Mouse (Mus musculus) v-Abl transformed pro-B cells (cell line): ENCODE measurements around the gene Il18.

ENCODE experiments used
- in situ Hi-C, 2 experiments: fragments of 400-800 bp; cut with MboI; formaldehyde crosslinking; loops; one replicate each; pipeline ENCODE4 v1.15.1; 2025; ENCODE audit not compliant: unreplicated experiment in 2 of 2

Gene Il18

GRCm38 (mm10) chr9:50554241-50555093, at the start of gene Il18:
TSS of gene Il18 (plus strand) at chr9:50554827.
- in situ Hi-C loops, result no loop called here

- in situ Hi-C loops, result no loop called here
Measured at GRCm38 (mm10) chr9:50505405-50505804, 49.2 kb upstream of the Il18 start.

GRCm38 (mm10) chr9:50507570-50507969, 47.1 kb upstream of the Il18 start:
- in situ Hi-C loops, result no loop called here

- in situ Hi-C loops, result loop anchor here in 1 of 2 experiments (10.0 kb wide), 1 partner anchor 51 kb away; no protein-coding TSS in a partner anchor
Measured at GRCm38 (mm10) chr9:50515462-50515861, 39.2 kb upstream of the Il18 start.

GRCm38 (mm10) chr9:50518781-50519180, 35.8 kb upstream of the Il18 start:
- in situ Hi-C loops, result loop anchor here in 1 of 2 experiments (10.0 kb wide), 1 partner anchor 54 kb away; no protein-coding TSS in a partner anchor

GRCm38 (mm10) chr9:50520748-50521147, 33.9 kb upstream of the Il18 start:
- in situ Hi-C loops, result loop anchor here (5.0 to 10.0 kb wide), 6 partner anchors 63 to 492 kb away; partner anchors contain the start of gene Fdxacb1 (in 1 of the 2)

GRCm38 (mm10) chr9:50521562-50521961, 33.1 kb upstream of the Il18 start:
- in situ Hi-C loops, result loop anchor here (5.0 to 10.0 kb wide), 6 partner anchors 64 to 491 kb away; partner anchors contain the start of gene Fdxacb1 (in 1 of the 2)

GRCm38 (mm10) chr9:50522574-50522973, 32.1 kb upstream of the Il18 start:
- in situ Hi-C loops, result loop anchor here (5.0 to 10.0 kb wide), 6 partner anchors 65 to 490 kb away; partner anchors contain the start of gene Fdxacb1 (in 1 of the 2)

- in situ Hi-C loops, result loop anchor here (5.0 to 25.0 kb wide), 8 partner anchors 67 to 1038 kb away; partner anchors contain the start of genes Fdxacb1 (in 1 of the 2) and Ttc12 (in 1 of the 2)
Measured at GRCm38 (mm10) chr9:50524936-50525335, 29.7 kb upstream of the Il18 start.

- in situ Hi-C loops, result loop anchor here (5.0 to 25.0 kb wide), 3 partner anchors 72 to 1038 kb away; partner anchors contain the start of genes Fdxacb1 (in 1 of the 2) and Ttc12 (in 1 of the 2)
Measured at GRCm38 (mm10) chr9:50525585-50525984, 29.0 kb upstream of the Il18 start.

- in situ Hi-C loops, result loop anchor here (5.0 to 25.0 kb wide), 3 partner anchors 69 to 1041 kb away; partner anchors contain the start of genes Fdxacb1 (in 1 of the 2) and Ttc12 (in 1 of the 2)
Measured at GRCm38 (mm10) chr9:50527860-50528259, 26.8 kb upstream of the Il18 start.

GRCm38 (mm10) chr9:50528293-50528892, 26.2 kb upstream of the Il18 start, which contains the start of gene Pts:
TSS of gene Pts (minus strand) at chr9:50528724.
- in situ Hi-C loops, result loop anchor here (5.0 to 25.0 kb wide), 3 partner anchors 69 to 1041 kb away; partner anchors contain the start of genes Fdxacb1 (in 1 of the 2) and Ttc12 (in 1 of the 2)

- in situ Hi-C loops, result loop anchor here in 1 of 2 experiments (25.0 kb wide), 1 partner anchor 1044 kb away; the partner anchor contains the start of gene Ttc12
Measured at GRCm38 (mm10) chr9:50530890-50531289, 23.7 kb upstream of the Il18 start.

GRCm38 (mm10) chr9:50533328-50533727, 21.3 kb upstream of the Il18 start:
- in situ Hi-C loops, result loop anchor here in 1 of 2 experiments (25.0 kb wide), 1 partner anchor 1046 kb away; the partner anchor contains the start of gene Ttc12

GRCm38 (mm10) chr9:50533791-50534190, 20.8 kb upstream of the Il18 start:
- in situ Hi-C loops, result loop anchor here in 1 of 2 experiments (25.0 kb wide), 1 partner anchor 1046 kb away; the partner anchor contains the start of gene Ttc12

GRCm38 (mm10) chr9:50535930-50536329, 18.7 kb upstream of the Il18 start:
- in situ Hi-C loops, result loop anchor here in 1 of 2 experiments (25.0 kb wide), 1 partner anchor 1049 kb away; the partner anchor contains the start of gene Ttc12

- in situ Hi-C loops, result loop anchor here in 1 of 2 experiments (25.0 kb wide), 1 partner anchor 1049 kb away; the partner anchor contains the start of gene Ttc12
Measured at GRCm38 (mm10) chr9:50536603-50537135, 18.0 kb upstream of the Il18 start.

GRCm38 (mm10) chr9:50537295-50537694, 17.3 kb upstream of the Il18 start:
- in situ Hi-C loops, result loop anchor here in 1 of 2 experiments (25.0 kb wide), 1 partner anchor 1050 kb away; the partner anchor contains the start of gene Ttc12

- in situ Hi-C loops, result loop anchor here in 1 of 2 experiments (25.0 kb wide), 1 partner anchor 1053 kb away; the partner anchor contains the start of gene Ttc12
Measured at GRCm38 (mm10) chr9:50540170-50540569, 14.5 kb upstream of the Il18 start.
